Mouse (Mus musculus) forebrain, embryonic 16.5 days (tissue): Measurements from ENCODE around the gene Olfr767. TPM values are rescaled to one million over a fixed set of nuclear protein-coding genes. Genes with fewer than 3 reads are reported as not detected.

ENCODE experiments used
- ATAC-seq: fragments of 200-750 bp; cut with Nextera tagmentation; 2 replicates; pipeline ENCODE4 v1.8.0; 2017; ENCODE audit warnings: mild to moderate bottlenecking, moderate library complexity
- H3K27ac ChIP-seq: fragments of 300-500 bp; sonication (generic); 2 replicates; pipeline ENCODE4 v1.5.1; 2014; ENCODE audit warnings: low read length, control low read depth
- H3K27me3 ChIP-seq: fragments of 300-500 bp; sonication (generic); replicated peaks from 2 replicates; pipeline ENCODE4 v1.6.1; 2014; ENCODE audit warnings: low read length; ENCODE audit not compliant: control insufficient read depth, insufficient read depth
- H3K36me3 ChIP-seq: fragments of 300-500 bp; sonication (generic); 2 replicates; pipeline ENCODE4 v1.6.1; 2014; ENCODE audit not compliant: control insufficient read depth, insufficient read depth
- H3K4me1 ChIP-seq: fragments of 300-500 bp; sonication (generic); replicated peaks from 2 replicates; pipeline ENCODE4 v1.6.1; 2014; ENCODE audit warnings: low read length; ENCODE audit not compliant: control insufficient read depth, insufficient read depth
- H3K4me2 ChIP-seq: fragments of 300-500 bp; sonication (generic); 2 replicates; pipeline ENCODE4 v1.6.1; 2014; ENCODE audit warnings: mild to moderate bottlenecking, low read length, control low read depth
- H3K4me3 ChIP-seq: fragments of 300-500 bp; sonication (generic); replicated peaks from 2 replicates; pipeline ENCODE4 v1.5.1; 2014; ENCODE audit warnings: mild to moderate bottlenecking, low read length, control low read depth
- H3K9ac ChIP-seq: fragments of 300-500 bp; sonication (generic); replicated peaks from 2 replicates; pipeline ENCODE4 v1.6.1; 2014; ENCODE audit warnings: low read depth, low read length, control low read depth
- H3K9me3 ChIP-seq: fragments of 300-500 bp; sonication (generic); 2 replicates; pipeline ENCODE4 v1.6.1; 2016; ENCODE audit warnings: low read length; ENCODE audit not compliant: control insufficient read depth
- WGBS: fragments of 180-500 bp; shearing (Covaris S2); extraction: QIAGEN DNeasy Blood & Tissue Kit; methylation state at CpG from one replicate; pipeline ENCODE4 v1.1.7; 2014; 5-methylcytosine and 5-hydroxymethylcytosine counted together
- polyA plus RNA-seq: library from polyadenylated mRNA; unstranded; fragments of >200 nt; fragmentation: Nextera tagmentation; extraction: Ambion mirVana; gene quantifications from 2 replicates; pipeline ENCODE4 v1.2.1, GENCODE M21; 2015

The Olfr767 gene
- polyA plus RNA-seq, 1 experiment from 2014 or later: not detected

GRCm38 (mm10) chr10:129026018-129026662 lies 56.6 kb downstream of the Olfr767 start:
- Histone ChIP-seq H3K9me3 (no peaks in the 10 kb centered on the region), H3K4me1 (no peaks in the 10 kb centered on the region), H3K36me3 (no peaks in the 10 kb centered on the region), H3K4me2 (no peak overlapping the region), H3K9ac (no peak overlapping the region), H3K4me3 (no peak overlapping the region), H3K27me3 (no peaks in the 10 kb centered on the region), H3K27ac (no peak overlapping the region)
- peak; percentile 45; the same call in 1 of the 2 replicates for ATAC-seq
- 63% methylated on average over 3 of the region's 3 CpGs for WGBS

Other genes with a start within 250 kb of the Olfr767 start
- 5.6 and 7.0 TPM in 2 replicates for gene Gdf11, start 191.2 kb downstream of the Olfr767 start, polyA plus RNA-seq
- gene Cd63, start 181.9 kb downstream of the Olfr767 start, polyA plus RNA-seq: 119 and 137 TPM in 2 replicates
- gene Rdh5, start 160.0 kb downstream of the Olfr767 start, polyA plus RNA-seq: 8.6 and 12.3 TPM in 2 replicates
- gene Bloc1s1, start 158.9 kb downstream of the Olfr767 start, polyA plus RNA-seq: 203 and 221 TPM in 2 replicates
- gene Itga7, start 149.1 kb downstream of the Olfr767 start, polyA plus RNA-seq: 3.1 and 3.4 TPM in 2 replicates
- gene Mettl7b, start 121.9 kb downstream of the Olfr767 start, polyA plus RNA-seq: not detected in 2 replicates
- not detected in 2 replicates for gene Olfr9, start 93.5 kb downstream of the Olfr767 start, polyA plus RNA-seq
- gene Olfr763, start 72.1 kb downstream of the Olfr767 start, polyA plus RNA-seq: not detected in 2 replicates
- not detected in 2 replicates for gene Olfr764-ps1, start 43.0 kb downstream of the Olfr767 start, polyA plus RNA-seq
- not detected in 2 replicates for gene Olfr765, start 32.9 kb downstream of the Olfr767 start, polyA plus RNA-seq
- not detected in 2 replicates for gene Olfr766-ps1, start 13.9 kb downstream of the Olfr767 start, polyA plus RNA-seq
- gene Olfr768, start 16.5 kb upstream of the Olfr767 start, polyA plus RNA-seq: not detected in 2 replicates
- gene Olfr769, start 35.0 kb upstream of the Olfr767 start, polyA plus RNA-seq: not detected in 2 replicates
- gene Olfr770, start 56.1 kb upstream of the Olfr767 start, polyA plus RNA-seq: not detected in 2 replicates
- gene Olfr771, start 81.8 kb upstream of the Olfr767 start, polyA plus RNA-seq: not detected in 2 replicates
- not detected in 2 replicates for gene Olfr772, start 95.0 kb upstream of the Olfr767 start, polyA plus RNA-seq
- gene Olfr773, start 104.5 kb upstream of the Olfr767 start, polyA plus RNA-seq: not detected in 2 replicates
- gene Olfr774, start 153.3 kb upstream of the Olfr767 start, polyA plus RNA-seq: not detected in 2 replicates
- gene Olfr775, start 165.5 kb upstream of the Olfr767 start, polyA plus RNA-seq: not detected in 2 replicates
- gene Olfr776, start 176.2 kb upstream of the Olfr767 start, polyA plus RNA-seq: not detected in 2 replicates
- gene Olfr777, start 188.6 kb upstream of the Olfr767 start, polyA plus RNA-seq: 0.09 TPM in 1 of 2 replicates, not detected in the other
- not detected in 2 replicates for gene Olfr780, start 235.2 kb upstream of the Olfr767 start, polyA plus RNA-seq
- not detected in 2 replicates for gene Olfr781, start 245.9 kb upstream of the Olfr767 start, polyA plus RNA-seq